Mouse (Mus musculus): ENCODE data around the gene Adcy10.

Gene Adcy10

DNA sequence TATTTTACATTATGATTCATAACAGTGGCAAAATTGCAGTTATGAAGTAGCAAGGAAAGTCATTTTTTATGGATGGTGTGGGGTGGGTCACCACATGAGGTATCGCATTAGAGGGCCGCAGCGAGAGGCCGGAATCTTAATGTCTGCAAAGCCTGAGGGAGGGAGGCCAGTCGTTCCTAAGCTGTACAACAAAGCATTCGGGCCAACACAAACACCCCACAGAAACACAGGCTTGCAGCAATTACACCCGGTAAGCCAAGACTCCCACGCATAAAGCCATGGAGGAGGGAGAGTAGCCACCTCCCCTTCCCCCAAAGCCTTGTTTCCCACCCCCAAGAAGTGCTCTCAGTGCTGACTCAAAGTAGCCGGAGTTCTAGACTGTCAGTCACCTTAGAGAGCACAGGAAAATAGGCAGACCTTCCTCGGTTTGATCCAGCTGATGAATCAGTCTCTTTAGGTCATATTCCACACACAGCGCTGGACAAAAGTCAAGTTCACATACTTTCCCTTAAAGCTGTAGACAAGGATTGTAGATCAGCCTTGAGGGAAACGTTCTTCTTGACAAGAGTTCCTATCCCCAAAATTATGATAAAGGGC lies 51.2 kb downstream of the Adcy10 start:
- DNase-seq (ENCODE audit: low spot score): peak; percentile 24

DNA sequence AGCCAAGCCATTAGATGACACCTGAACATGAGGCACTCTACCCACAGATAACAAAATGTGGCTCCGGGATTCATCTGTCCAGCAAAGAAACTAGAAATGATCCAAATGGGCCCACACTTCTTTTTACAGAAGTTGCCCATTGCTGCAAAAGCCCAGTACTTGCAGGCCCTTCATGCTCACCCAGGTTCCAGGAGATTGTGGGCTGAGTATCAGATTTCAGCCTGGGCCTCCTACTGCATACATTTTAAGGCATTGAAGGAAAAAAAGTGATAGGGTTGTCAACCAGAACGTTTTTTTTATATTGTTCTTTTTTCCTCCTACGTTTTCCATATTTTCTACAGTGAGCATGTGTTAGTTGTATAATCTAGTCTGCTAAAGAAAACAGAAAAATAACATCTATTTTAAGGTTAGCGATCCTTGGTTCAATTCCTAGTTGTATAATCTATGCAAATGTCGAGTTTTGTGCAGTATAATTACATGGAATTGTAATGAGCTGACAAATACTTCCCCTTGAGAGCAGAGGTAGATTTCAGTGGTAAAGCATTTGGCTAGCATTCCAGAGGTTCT lies 52.3 kb downstream of the Adcy10 start:
- DNase-seq (ENCODE audit: low spot score): no peak

DNA sequence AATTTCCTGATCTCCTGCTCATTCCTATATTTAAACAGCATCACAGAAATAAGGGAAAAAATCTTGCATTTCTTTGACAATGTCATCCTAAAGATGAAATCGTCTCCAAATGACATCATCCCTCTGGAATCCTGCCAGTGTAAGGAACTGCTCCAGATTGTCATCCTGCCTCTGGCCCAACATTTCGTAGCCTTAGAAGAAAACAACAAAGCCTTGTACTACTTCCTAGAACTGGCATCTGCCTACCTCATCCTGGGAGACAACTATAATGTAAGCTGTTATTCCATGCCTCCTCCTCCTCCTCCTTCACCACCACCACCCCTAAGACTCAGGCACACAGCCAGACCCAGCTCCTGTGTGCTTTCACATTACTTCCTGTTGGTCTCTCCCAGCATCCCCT lies 71.7 kb downstream of the Adcy10 start:
- no peak for DNase-seq (ENCODE audit: low spot score)

DNA sequence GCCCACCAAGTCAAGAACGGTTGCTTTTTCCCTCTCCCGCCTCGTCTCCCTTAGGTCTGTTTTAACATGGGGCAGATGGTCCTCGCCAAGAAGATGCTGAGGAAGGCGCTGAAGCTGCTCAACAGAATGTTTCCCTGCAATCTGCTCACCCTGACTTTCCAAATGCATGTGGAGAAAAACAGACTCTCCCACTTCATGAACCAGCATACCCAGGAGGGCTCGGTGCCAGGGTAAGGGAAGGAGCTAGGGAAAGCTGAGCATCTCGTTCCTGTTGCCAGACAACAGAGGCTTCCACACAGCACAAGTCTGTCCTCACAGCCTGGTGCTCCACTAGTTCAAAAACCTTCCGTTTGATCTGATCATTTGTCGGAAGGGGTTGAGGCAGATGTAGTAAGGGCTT lies 74.1 kb downstream of the Adcy10 start:
- DNase-seq (ENCODE audit: low spot score): no peak

DNA sequence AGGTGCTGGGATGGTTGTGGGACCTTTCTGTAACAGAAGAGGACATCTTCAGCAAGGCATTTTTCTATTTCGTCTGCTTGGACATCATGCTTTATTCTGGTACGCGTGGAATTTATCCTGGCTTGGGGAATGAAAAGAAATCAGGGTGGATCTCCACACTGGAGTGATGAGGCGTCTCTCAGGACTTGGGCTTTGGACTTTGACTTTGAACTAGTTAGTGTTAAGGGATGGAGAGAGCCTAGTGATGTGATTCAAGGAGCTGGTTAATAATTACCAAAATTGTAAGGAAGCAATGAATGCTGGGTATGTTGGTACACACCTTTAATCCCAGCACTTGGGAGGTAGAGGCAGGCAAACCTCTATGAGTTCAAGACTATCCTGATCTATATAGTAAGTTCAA lies 80.3 kb downstream of the Adcy10 start:
- DNase-seq (ENCODE audit: low spot score): no peak

DNA sequence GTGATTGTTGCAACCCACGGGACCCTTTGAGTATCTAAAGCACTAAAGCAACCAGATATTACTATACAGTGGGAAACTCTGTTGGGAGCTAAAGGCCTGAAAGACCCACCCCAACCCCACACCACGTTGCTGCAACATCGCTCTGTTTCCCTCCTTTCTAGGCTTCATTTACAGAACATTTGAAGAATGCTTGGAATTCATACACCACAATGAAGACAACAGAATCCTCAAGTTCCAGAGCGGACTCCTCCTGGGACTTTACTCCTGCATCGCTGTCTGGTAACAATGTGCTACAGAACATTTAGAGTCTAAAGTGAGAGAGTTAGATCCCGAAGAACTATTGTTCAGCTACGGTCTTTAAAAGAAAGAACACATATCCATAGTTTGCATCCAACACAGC lies 82.5 kb downstream of the Adcy10 start:
- DNase-seq (ENCODE audit: low spot score): no peak

DNA sequence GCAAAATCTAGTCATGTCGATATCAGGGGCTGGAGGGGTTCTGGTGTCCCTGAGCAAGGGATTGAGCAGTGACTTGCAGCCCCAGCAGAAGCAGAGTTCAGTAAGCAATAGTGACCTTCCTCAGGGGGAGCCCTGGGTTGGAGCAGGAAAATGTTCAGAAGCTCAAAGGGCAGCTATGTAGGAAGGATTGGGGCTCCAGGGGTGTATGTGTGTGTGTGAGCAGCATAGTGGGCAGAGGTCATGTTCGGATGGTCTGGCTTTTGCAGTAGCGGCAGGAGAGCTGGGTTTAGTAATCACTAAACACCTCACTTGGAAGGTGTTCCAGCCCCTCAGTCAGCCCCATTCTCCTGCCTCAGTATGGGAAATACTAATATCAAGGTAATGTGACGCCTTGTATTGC lies 91.0 kb downstream of the Adcy10 start:
- no peak for DNase-seq (ENCODE audit: low spot score)

DNA sequence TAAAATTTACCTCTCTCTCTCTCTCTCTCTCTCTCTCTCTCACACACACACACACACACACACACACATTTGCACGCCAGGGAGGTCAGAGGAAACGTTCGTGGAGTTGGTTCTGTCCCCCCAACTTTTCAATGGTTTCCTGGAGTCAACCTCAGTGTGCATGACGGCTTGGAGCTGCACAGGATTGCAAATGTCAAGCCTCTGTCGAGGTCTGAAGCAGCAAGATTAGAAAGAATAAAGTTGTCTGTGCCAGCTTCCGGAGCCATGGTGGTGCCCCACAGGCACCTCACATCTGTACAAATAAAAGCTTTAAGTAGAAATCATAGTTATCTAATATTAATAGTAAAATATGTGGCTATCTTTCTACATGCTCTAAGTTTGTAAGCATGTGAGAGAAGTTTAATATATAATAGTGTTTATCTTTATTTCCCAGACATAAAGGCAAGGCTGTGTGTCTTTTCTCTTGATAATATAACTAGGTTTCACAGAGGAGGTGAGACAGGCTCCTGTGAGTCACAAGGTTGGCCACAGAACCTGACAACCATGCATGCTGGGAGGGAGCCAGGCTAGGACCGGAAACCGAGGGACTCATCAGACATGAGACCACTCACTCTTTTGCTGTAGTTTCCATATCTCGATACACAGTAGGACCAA lies 91.6 kb downstream of the Adcy10 start:
- DNase-seq (ENCODE audit: low spot score): no peak

DNA sequence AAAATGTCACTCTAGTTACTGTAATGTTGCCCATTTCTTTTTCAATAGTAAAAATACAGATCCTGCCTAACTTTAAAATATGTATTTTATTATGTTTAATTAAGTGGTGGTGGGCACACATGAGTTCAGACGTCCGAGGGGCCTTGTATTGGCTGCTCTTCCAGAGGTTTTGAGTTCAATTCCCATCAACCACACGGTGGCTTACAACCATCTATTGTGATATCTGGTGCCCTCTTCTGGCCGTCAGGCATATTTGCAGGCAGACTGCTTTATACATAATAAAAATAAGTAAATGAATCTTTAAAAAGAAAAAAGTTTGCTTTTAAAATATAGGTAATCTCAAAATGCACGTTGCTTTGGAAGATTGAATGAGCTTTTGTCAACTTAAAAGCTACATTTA lies 94.3 kb downstream of the Adcy10 start:
- no peak for DNase-seq (ENCODE audit: low spot score)

DNA sequence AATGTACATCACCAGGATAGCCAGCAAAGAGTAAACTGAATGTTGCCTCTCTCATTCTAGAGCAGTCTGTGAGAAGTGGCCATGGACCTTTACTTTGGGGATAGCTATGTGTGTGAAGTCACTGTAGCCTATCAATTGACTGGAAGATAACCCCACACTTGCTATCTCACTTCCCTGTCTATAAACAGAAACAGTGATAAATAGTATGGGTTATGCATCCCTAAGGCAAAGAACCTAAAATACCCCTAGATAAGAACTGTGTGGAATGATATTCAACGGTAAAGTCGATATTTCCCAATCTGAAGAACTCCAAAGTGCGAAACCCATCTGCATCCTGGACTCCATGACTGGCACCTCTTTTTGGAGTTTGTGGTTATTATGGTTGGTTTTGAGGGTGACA lies 96.3 kb downstream of the Adcy10 start:
- no peak for DNase-seq (ENCODE audit: low spot score)

DNA sequence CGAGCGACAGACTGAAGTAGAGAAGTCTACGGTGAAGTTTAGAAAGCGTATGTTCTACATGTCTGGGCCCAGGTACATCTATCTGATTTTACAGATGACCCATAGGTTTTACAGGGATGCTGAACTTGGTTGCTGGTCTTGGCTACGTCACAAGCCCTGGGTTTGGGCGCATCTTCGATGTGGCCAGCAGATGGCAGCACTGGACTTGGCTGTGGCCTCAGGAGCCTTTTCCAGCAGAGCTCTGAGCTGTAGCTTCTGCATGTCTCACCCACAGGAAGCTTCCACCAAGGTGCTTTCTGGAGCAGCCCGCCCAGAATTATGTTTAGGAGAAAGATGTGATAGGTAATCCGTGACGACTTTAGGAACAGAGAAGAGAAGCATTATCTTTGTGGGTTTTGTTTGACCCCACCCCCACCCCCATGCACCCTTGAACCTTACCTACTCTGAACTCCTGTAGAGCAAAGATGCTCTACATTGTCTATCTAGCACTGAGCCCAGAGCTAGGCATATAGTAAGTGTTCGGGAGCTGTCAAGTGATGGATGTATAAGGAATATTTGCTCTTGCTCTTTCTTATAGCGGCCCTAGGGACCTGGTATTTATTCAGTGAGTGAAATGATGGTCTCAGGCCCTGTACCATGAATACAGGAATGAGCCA lies 98.7 kb downstream of the Adcy10 start:
- peak; percentile 82 for DNase-seq (ENCODE audit: low spot score)

DNA sequence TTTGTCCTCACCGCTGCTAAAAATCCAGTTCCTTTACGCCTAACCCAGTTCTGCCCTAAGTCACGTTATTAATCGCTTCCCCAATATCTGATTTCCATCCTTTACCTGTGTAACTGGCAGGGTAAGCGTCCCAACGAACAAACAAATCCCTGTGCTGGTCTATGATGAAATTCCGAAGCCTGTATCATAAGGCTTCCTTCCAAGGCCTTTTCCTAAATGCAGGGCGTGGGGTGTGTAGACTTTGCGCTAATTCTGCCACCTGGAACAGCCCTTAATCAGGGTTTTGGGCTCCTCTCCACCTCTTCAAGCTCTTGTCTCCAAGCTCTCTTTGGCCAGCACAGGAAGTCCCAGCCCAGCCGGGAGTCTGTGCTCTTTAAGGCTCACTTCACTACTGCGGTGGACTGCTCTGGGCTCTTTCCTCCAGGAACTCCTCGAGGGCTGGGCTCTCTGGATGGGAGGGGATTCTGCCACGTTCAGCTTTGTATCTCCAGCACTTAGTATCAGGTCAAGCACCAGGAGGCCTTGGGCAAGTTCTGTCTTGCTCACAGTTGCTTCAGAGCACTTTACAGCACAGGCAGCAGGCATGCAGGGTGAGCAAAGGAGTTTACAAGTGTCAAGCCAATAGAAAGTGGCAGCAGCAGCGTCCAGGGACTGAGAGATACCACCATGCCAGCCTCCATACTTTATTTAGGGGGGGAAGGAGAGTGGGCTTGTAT lies 100.6 kb downstream of the Adcy10 start:
- DNase-seq (ENCODE audit: low spot score): no peak

DNA sequence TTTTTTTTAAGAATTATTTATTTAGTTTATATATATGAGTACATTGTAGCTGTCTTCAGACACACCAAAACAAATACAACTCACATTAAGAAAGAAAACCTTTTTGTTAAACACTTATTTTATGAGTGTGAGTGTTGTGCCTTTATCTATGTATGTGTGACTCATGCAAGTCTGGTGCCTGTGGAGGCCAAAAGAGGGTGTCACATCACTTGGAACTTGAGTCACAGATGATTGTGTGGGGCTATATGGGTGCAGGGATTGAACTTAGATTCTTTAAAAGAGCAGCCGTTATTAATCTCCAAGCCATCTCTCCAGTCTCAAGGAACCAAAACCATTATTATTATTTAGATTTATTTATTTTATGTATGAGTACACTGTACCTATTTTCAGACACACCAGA lies 101.4 kb downstream of the Adcy10 start:
- DNase-seq (ENCODE audit: low spot score): no peak

DNA sequence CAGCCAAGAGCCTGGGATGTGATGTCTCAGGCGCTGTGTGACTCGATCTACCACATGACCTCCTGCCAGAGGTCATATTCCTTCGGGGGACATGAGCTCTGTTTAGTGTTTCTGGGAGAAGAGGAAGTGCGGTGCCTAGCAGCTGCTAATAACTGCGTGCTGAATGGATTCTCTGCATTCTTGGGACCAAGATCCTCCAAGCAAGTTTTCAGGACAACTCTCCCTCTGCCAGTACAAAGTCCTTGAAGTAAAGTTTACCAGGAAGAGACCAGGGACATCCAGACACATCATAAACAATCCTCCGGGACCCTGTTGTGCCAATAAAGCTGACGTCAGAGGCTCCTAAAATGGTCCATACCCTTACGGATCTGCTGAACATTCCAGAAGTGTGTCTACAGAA lies 102.9 kb downstream of the Adcy10 start:
- no peak for DNase-seq (ENCODE audit: low spot score)

DNA sequence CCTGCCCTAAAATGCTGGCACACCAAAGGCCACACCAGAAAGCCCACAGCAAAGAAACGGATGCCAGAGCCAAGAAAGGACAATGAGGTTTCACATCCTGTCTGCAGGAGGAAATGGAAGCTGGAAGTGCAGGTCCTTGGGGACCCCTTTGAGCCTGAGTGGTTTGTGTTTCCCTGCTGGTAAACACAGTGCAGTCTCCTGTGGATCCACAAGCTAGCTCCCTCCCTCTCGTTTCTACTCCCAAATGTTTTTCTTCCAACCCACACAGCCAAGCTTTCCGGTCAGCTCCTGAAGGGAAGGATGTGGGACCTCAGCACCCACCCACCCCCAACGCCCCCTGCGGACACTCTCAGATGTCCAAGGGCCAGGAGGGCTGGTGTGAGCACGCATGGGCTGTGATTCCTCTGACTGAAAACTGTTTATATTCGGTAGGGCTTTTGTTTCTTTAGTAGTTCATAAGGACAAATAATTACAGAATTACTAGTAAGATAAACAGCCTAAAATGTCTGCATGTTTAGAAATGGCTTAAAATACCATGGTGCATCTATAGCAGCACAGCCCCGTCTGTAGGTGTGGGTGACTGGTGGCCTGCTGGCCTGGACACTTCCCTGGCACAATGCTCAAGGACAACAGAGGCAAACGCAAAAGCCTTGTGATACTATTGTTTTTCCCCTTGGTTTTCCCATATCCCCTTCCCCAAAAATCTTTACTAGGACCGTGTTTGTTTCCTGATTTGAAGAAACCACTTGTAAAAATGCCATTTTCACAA lies 104.5 kb downstream of the Adcy10 start:
- no peak for DNase-seq (ENCODE audit: low spot score)

DNA sequence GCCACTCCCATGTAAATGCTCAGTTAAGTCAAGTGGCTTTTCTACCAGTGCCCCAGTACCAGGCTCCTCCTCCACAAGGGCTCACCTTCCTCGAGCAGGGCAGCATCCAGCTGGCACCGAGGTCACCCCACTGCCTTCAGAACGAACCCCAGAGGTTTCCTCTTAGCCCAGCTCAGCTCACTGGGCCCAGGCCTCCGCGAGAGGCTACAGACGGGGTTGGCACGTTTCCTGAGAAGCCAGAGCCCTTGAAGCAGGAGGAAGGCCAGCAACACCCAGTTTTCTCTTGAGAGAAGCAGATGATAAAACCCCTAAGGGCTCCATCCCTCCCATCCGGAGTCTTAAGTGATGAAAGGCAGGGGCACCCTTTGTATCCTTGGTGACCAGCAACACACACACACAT lies 105.8 kb downstream of the Adcy10 start:
- peak; percentile 25 for DNase-seq (ENCODE audit: low spot score)

DNA sequence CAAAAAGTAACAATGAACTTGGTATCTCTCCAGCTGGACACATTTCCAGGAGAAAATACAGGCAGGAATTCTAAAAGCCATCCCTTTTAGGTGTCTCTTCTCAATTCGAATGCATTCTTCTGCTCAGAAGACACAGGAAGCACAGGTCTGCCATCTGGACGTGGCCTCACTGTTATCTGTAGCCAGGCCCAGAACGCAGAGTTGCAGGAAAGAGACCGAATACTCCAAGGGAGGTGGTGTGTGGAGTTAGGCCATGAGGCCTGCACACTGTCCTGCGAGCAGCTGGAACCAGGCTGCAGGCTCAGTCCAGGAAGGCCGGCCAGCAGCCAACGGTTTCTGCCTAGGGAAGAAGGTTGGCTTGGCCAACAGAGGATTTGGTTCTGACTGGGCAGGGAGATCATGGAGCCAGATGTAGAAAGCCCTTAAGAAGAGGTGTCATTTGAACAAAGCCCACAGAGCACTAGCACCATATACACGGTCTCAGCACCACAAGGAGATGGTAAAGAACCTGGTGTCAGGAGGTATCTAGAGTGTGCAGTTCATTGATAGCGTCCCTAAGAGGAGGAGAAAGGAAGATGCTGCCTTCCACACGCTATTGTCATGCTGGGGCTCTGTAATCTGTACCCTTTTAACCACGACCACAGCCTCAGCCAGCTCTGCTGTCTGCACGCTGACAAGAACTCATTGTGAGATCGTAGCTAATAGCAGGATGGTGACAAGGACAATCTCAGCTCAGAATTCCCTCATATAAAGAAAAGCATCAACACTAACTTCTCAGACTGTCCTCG lies 107.5 kb downstream of the Adcy10 start:
- DNase-seq (ENCODE audit: low spot score): no peak

DNA sequence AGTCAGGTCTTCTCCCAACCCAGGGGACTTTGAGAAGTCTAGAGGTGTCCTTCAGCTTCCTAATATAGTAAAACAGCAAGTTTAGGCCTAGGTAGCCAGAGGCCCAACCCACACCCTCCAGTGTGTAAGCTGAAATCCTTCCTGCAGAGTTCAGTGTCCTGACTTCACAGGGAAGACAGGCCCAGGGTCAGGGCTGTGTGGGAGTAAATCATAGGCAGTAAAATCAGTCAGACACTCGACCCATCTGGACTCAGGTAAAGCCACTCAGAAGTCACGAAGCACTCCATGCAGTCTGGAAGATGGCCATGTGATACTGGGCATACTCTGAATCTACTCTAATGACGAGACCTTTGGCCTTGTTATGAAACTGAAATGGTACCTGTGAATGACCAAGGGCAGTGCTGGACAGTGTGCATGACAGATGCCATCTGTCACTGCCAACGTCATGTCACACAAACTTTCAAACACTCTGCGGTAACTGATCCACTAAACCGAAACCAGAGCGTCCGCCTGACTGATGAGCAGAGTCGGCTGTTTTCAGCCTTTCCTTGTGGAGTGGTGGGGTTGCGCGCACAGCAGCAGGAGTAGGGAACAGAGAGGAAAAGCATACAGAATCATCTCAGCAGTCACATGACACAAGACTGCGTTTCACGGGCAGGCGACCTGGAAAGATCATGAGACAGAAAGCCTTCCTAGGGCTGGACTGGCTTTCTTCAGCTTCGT lies 109.9 kb downstream of the Adcy10 start:
- DNase-seq (ENCODE audit: low spot score): no peak

DNA sequence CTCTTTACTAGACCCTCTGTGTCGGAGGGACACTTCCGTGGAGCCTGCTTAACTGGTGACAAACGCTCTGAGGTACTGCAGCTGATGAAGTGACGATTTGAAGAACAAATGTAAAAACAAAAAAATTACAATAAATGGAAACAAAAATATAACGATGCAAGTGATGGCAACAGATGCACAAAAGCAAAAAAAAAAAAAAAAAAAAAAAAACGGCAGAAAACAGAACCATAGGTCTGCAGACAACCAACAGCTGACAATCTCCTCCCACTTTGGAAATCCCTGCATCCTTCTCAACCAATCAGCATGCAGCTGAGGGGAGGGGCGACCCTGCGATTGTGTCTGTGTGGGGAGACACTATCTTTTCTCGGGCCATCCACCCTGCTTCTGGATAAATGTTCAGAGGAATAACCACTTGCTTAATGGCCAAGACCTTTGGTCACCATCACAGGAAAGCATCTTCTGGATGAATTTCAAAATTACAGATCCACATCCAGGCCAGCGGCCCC lies 116.8 kb downstream of the Adcy10 start:
- DNase-seq (ENCODE audit: low spot score): no peak

DNA sequence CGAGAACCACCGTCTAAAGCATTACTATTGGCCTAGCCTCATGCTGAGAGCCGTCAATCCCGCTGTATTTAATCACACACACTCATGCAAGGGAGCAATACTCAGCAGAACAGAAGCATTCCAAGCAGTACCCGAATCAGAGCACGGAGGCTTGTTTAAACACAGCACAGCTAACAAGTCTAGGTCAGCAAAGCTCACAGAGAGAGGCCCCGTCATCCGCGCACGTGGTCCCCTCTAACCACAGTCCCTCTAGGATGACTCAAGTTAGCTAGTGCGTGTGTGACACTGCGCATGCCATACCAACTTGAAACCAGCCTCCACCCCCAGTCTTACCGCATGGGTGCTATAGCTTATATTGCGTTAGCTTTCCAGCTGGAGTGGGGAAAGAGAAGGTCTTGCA lies 118.2 kb downstream of the Adcy10 start:
- DNase-seq (ENCODE audit: low spot score): no peak

Data from ovary, postnatal 36 days (tissue).